ENCODE assay signal across 22 mouse cellular contexts in the genomic region with DNA sequence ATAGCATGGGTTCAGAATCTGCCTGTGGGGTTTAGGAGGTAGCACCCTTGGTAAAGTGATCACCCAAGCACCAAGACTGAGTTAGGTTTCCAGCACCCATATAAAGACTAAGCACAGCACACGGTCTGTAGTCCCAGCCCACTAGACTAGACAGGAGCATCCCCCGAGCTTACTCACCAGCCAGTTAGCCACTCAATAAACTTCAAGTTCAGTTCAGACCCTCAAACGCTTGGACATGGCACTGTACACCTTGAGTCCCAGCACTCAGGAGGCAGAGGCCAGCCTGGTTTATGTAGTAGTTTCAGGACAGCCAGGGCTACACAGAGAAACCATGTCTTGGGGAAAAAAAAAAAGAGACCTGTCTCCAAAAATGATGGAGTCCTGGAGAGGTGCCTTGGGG. TPM values are rescaled to one million over a fixed set of nuclear protein-coding genes. Genes with fewer than 3 reads are reported as not detected.
DNase-seq lines count a peak whose midpoint lies in the region; ATAC-seq and TF ChIP-seq lines count a peak whose summit lies in the region.
"Had no signal": no experiment of that assay in that cellular context is flagged by ENCODE, and none has a peak within 500 bp of the region (broad histone marks: within the 10 kb centered on the region; RNA-seq: fewer than 3 reads in every experiment).

No protein-coding gene starts in this region.

- TF ChIP-seq EP300 in MEL (IDR thresholded peaks at IDR 0.05; ENCODE audit: low read depth in 1 of 2, low read length in 2 of 2) = no peak

- TF ChIP-seq POLR2A in MEL (IDR thresholded peaks at IDR 0.05; ENCODE audit: control insufficient read depth in 1 of 2, insufficient read depth in 1 of 2, low read depth in 1 of 2, low read length in 2 of 2, poor library complexity in 1 of 2) = no peak; a peak in 1 of 4 replicates

- H3K79me2 ChIP-seq in MEL (ENCODE audit: control insufficient read depth, insufficient read depth, low read length, poor library complexity) = no peaks in the 10 kb centered on the region

- TF ChIP-seq RAD21 in MEL (IDR thresholded peaks at IDR 0.05; ENCODE audit: low read depth, low read length) = no peak

- in situ Hi-C loops in ES-E14 (cut with MboI; ENCODE audit: low sequenced_read_pairs in 2 of 2, unreplicated experiment in 2 of 2) = no loop called here

- TF ChIP-seq CTCF in MEL (IDR thresholded peaks at IDR 0.05 in 2 of 3, conservative IDR thresholded peaks at IDR 0.05 in 1 of 3; ENCODE audit: control insufficient read depth in 1 of 3, insufficient read depth in 1 of 3, low read depth in 2 of 3, low read length in 3 of 3, poor library complexity in 1 of 3, severe bottlenecking in 1 of 3) = no peak

- no peaks in the 10 kb centered on the region for H3K27me3 ChIP-seq in MEL (ENCODE audit: control insufficient read depth in 1 of 2, insufficient read depth in 2 of 2, low read length in 2 of 2)
- H3K27me3 ChIP-seq in hindbrain, embryonic 16.5 days (replicated peaks; ENCODE audit: control insufficient read depth, insufficient read depth, low read length) = no peaks in the 10 kb centered on the region
- H3K27me3 ChIP-seq: embryonic facial prominence, embryonic 13.5 days; embryonic facial prominence, embryonic 15.5 days; forebrain, embryonic 13.5 days; forebrain, embryonic 15.5 days had no signal

- no peak for ATAC-seq in hindbrain, embryonic 16.5 days
- ATAC-seq: forebrain, embryonic 13.5 days; forebrain, embryonic 15.5 days; forebrain, postnatal 0 days had no signal

- no peak overlapping the region for H3K4me3 ChIP-seq in ES-E14 (ENCODE audit: insufficient read depth in 1 of 2, low read depth in 1 of 2, low read length in 2 of 2, poor library complexity in 1 of 2, severe bottlenecking in 1 of 2)
- H3K4me3 ChIP-seq in MEL (ENCODE audit: control insufficient read depth in 1 of 2, insufficient read depth in 1 of 2, low read depth in 2 of 2, low read length in 2 of 2) = no peak overlapping the region
- no peak overlapping the region for H3K4me3 ChIP-seq in hindbrain, embryonic 16.5 days (ENCODE audit: low read length)
- H3K4me3 ChIP-seq: embryonic facial prominence, embryonic 13.5 days; embryonic facial prominence, embryonic 15.5 days; forebrain, embryonic 13.5 days; forebrain, embryonic 15.5 days had no signal

- peak overlapping the region; percentile 20; the same call in 1 of the 2 replicates for H3K9ac ChIP-seq in ES-E14 (ENCODE audit: insufficient read depth, low read depth, low read length, poor library complexity, severe bottlenecking)
- no peak overlapping the region for H3K9ac ChIP-seq in MEL (ENCODE audit: control insufficient read depth, low read depth, low read length, poor library complexity, severe bottlenecking)
- H3K9ac ChIP-seq in hindbrain, embryonic 16.5 days (ENCODE audit: low read depth, low read length) = no peak overlapping the region
- H3K9ac ChIP-seq: embryonic facial prominence, embryonic 13.5 days; embryonic facial prominence, embryonic 15.5 days; forebrain, embryonic 13.5 days; forebrain, embryonic 15.5 days; forebrain, postnatal 0 days had no signal

- peak overlapping the region; percentile 27; the same call in 1 of the 2 replicates for H3K27ac ChIP-seq in ES-E14 (ENCODE audit: insufficient read depth, low read depth, low read length, poor library complexity, severe bottlenecking)
- no peak overlapping the region for H3K27ac ChIP-seq in MEL (ENCODE audit: control insufficient read depth, low read depth, low read length)
- no peak overlapping the region for H3K27ac ChIP-seq in hindbrain, embryonic 16.5 days (ENCODE audit: low read depth, low read length)
- H3K27ac ChIP-seq: embryonic facial prominence, embryonic 13.5 days; embryonic facial prominence, embryonic 15.5 days; forebrain, embryonic 13.5 days; forebrain, embryonic 15.5 days had no signal

- DNase-seq in ES-E14 (ENCODE audit: low read depth, low spot score) (no peak), MEL (ENCODE audit: low read depth, low spot score) (no peak)
- peak; percentile 26 for DNase-seq in induced T-regulatory cell, adult 2 months (ENCODE audit: low read depth)
- DNase-seq in thymus, postnatal 10 days (ENCODE audit: low spot score in 2 of 2) = no peak
- DNase-seq in right cerebral cortex, adult 18-20 months = no peak
- DNase-seq: adrenal gland, adult 2 months; adrenal gland, postnatal 10 days; adrenal gland, postnatal 25 days; cerebellum, adult 11 months; cerebellum, adult 18-20 months; cerebellum, adult 8-10 months; cerebellum, adult 9-11 months; cerebellum, postnatal 14 days; cerebellum, postnatal 36 days; embryo, embryonic 11 days; forebrain, postnatal 0 days had no signal

- peaks cover 4 to 18% of the 10 kb centered on the region in 2 experiments for H3K4me1 ChIP-seq in ES-E14 (ENCODE audit: control insufficient read depth in 2 of 2, insufficient read depth in 2 of 2, low read length in 2 of 2, poor library complexity in 1 of 2)
- no peaks in the 10 kb centered on the region for H3K4me1 ChIP-seq in MEL (ENCODE audit: control insufficient read depth in 1 of 2, insufficient read depth in 2 of 2, low read length in 2 of 2)
- H3K4me1 ChIP-seq in hindbrain, embryonic 16.5 days (ENCODE audit: control insufficient read depth, insufficient read depth, low read depth, low read length) = no peaks in the 10 kb centered on the region
- H3K4me1 ChIP-seq: embryonic facial prominence, embryonic 13.5 days; embryonic facial prominence, embryonic 15.5 days; forebrain, embryonic 13.5 days; forebrain, embryonic 15.5 days had no signal

- no peak overlapping the region for H3K4me2 ChIP-seq in hindbrain, embryonic 16.5 days (ENCODE audit: low read length)
- H3K4me2 ChIP-seq: embryonic facial prominence, embryonic 13.5 days; embryonic facial prominence, embryonic 15.5 days; forebrain, embryonic 13.5 days; forebrain, embryonic 15.5 days had no signal

- H3K9me3 ChIP-seq in ES-E14 (ENCODE audit: control insufficient read depth, insufficient read depth, low read depth, low read length) (no peaks in the 10 kb centered on the region), MEL (replicated peaks; ENCODE audit: insufficient read depth, low read length) (no peaks in the 10 kb centered on the region)
- H3K9me3 ChIP-seq in hindbrain, embryonic 16.5 days (ENCODE audit: control insufficient read depth, low read length) = no peaks in the 10 kb centered on the region
- H3K9me3 ChIP-seq: embryonic facial prominence, embryonic 13.5 days; embryonic facial prominence, embryonic 15.5 days; forebrain, embryonic 13.5 days; forebrain, embryonic 15.5 days; G1E had no signal

- WGBS in hindbrain, embryonic 16.5 days = 88% methylated on average over 3 of the region's 3 CpGs

- peaks cover 18% of the 10 kb centered on the region for H3K36me3 ChIP-seq in ES-E14 (ENCODE audit: control insufficient read depth, insufficient read depth, low read length, poor library complexity, severe bottlenecking)
- peaks cover 0 to 4% of the 10 kb centered on the region in 2 experiments; a peak in 2 of 4 replicates for H3K36me3 ChIP-seq in MEL (ENCODE audit: control insufficient read depth in 1 of 2, insufficient read depth in 2 of 2, low read length in 2 of 2)
- H3K36me3 ChIP-seq in hindbrain, embryonic 16.5 days (ENCODE audit: control insufficient read depth, insufficient read depth, low read length) = peaks cover 9% of the 10 kb centered on the region; the same call in 1 of the 2 replicates

TF ChIP-seq in ES-E14, 5 proteins besides CTCF, POLR2A, EP300 and RAD21:
- TF ChIP-seq ZC3H11A (IDR thresholded peaks at IDR 0.05; ENCODE audit: borderline replicate concordance, low read depth, low read length) (no peak), HCFC1 (IDR thresholded peaks at IDR 0.05; ENCODE audit: borderline replicate concordance, insufficient read depth, low read length) (no peak), CHD2 (IDR thresholded peaks at IDR 0.05; ENCODE audit: low read depth, low read length) (no peak), ZNF384 (IDR thresholded peaks at IDR 0.05; ENCODE audit: low read depth, low read length) (no peak), MAFK (IDR thresholded peaks at IDR 0.05; ENCODE audit: insufficient read depth, low read depth, low read length) (no peak)

TF ChIP-seq in MEL, 35 proteins besides CTCF, POLR2A, EP300 and RAD21:
- TF ChIP-seq TCF12 (IDR thresholded peaks at IDR 0.05; ENCODE audit: low read depth, low read length) (no peak), ZNF384 (IDR thresholded peaks at IDR 0.05; ENCODE audit: low read depth, low read length) (0 out of 2 replicates have a peak, but pooled peaks have one; percentile 18)
TF ChIP-seq in MEL: peak in this region for 1.

RNA-seq across cellular contexts. Expression of a gene that starts 2.9 kb away (rescaled TPM):
- total RNA-seq in ES-E14 (2012; rRNA removed) (0.80 and 0.85 TPM in 2 replicates), MEL (2012; rRNA removed) (0.54 and 0.62 TPM in 2 replicates)
- polyA plus RNA-seq in MEL (2012; ENCODE audit: insufficient read depth in 1 of 2, insufficient read length in 2 of 2, low read depth in 1 of 2, low replicate concordance in 2 of 2, missing spikeins in 1 of 2) = under 1 TPM in 1 of 2 experiments, not detected in 1; 0.65 TPM
- polyA plus RNA-seq in hindbrain, embryonic 16.5 days (2015; fragmentation: Nextera tagmentation; extraction: Ambion mirVana) = 0.26 and 0.30 TPM in 2 replicates
- polyA plus RNA-seq: G1E had no signal

RNA-seq across cellular contexts. Expression of a gene that starts 28.6 kb away (rescaled TPM):
- total RNA-seq in ES-E14 (2012; rRNA removed) = 241 and 287 TPM in 2 replicates
- 274 and 314 TPM in 2 replicates for total RNA-seq in MEL (2012; rRNA removed)
- 100 to 1,000 TPM; 205 to 273 TPM for polyA plus RNA-seq in MEL (2012; ENCODE audit: insufficient read depth in 1 of 2, insufficient read length in 2 of 2, low read depth in 1 of 2, low replicate concordance in 2 of 2, missing spikeins in 1 of 2)
- 343 and 357 TPM in 2 replicates for polyA plus RNA-seq in hindbrain, embryonic 16.5 days (2015; fragmentation: Nextera tagmentation; extraction: Ambion mirVana)

RNA-seq across cellular contexts. Expression of a gene that starts 48.6 kb away (rescaled TPM):
- total RNA-seq in ES-E14 (2012; rRNA removed) = 85.4 and 109 TPM in 2 replicates
- 102 and 107 TPM in 2 replicates for total RNA-seq in MEL (2012; rRNA removed)
- polyA plus RNA-seq in MEL (2012; ENCODE audit: insufficient read depth in 1 of 2, insufficient read length in 2 of 2, low read depth in 1 of 2, low replicate concordance in 2 of 2, missing spikeins in 1 of 2) = 100 to 1,000 TPM; 247 to 442 TPM
- polyA plus RNA-seq in hindbrain, embryonic 16.5 days (2015; fragmentation: Nextera tagmentation; extraction: Ambion mirVana) = 105 and 122 TPM in 2 replicates

RNA-seq across cellular contexts. Expression of a gene that starts 49.6 kb away (rescaled TPM):
- total RNA-seq in ES-E14 (2012; rRNA removed) (69.2 and 73.7 TPM in 2 replicates), MEL (2012; rRNA removed) (152 and 161 TPM in 2 replicates)
- polyA plus RNA-seq in MEL (2012; ENCODE audit: insufficient read depth in 1 of 2, insufficient read length in 2 of 2, low read depth in 1 of 2, low replicate concordance in 2 of 2, missing spikeins in 1 of 2) = 100 to 1,000 TPM; 184 to 227 TPM
- polyA plus RNA-seq in hindbrain, embryonic 16.5 days (2015; fragmentation: Nextera tagmentation; extraction: Ambion mirVana) = 207 TPM in 2 replicates
